Mouse (Mus musculus) intestine, embryonic 15.5 days (tissue): ENCODE results near the gene Map4k2. TPM values are rescaled to one million over a fixed set of nuclear protein-coding genes. Genes with fewer than 3 reads are reported as not detected.
A peak's percentile ranks its signal among the peaks of the same experiment; 100 is the strongest.
"Not testable (repeated sequence)": the region's sequence is repeated elsewhere in the genome, so short reads cannot be mapped to it uniquely, and the experiment has no call there.

ENCODE experiments used
- ATAC-seq: fragments of 200-750 bp; cut with Nextera tagmentation; 2 replicates; pipeline ENCODE4 v1.8.0; 2017; ENCODE audit warnings: moderate TSS enrichment, moderate library complexity
- H3K27ac ChIP-seq: fragments of 300-500 bp; sonication (generic); 2 replicates; pipeline ENCODE4 v1.5.1; 2015; ENCODE audit warnings: mild to moderate bottlenecking, inconsistent platforms
- H3K27me3 ChIP-seq: fragments of 300-500 bp; sonication (generic); replicated peaks from 2 replicates; pipeline ENCODE4 v1.6.1; 2015; ENCODE audit warnings: inconsistent platforms
- H3K36me3 ChIP-seq: fragments of 300-500 bp; sonication (generic); 2 replicates; pipeline ENCODE4 v1.6.1; 2015; ENCODE audit warnings: inconsistent platforms
- H3K4me1 ChIP-seq: fragments of 300-500 bp; sonication (generic); replicated peaks from 2 replicates; pipeline ENCODE4 v1.6.1; 2015; ENCODE audit warnings: inconsistent platforms
- H3K4me2 ChIP-seq: fragments of 300-500 bp; sonication (generic); replicated peaks from 2 replicates; pipeline ENCODE4 v1.6.1; 2015; ENCODE audit warnings: mild to moderate bottlenecking, inconsistent platforms
- H3K4me3 ChIP-seq: fragments of 300-500 bp; sonication (generic); replicated peaks from 2 replicates; pipeline ENCODE4 v1.5.1; 2015; ENCODE audit warnings: inconsistent platforms
- H3K9ac ChIP-seq: fragments of 300-500 bp; sonication (generic); 2 replicates; pipeline ENCODE4 v1.6.1; 2015; ENCODE audit warnings: inconsistent platforms
- H3K9me3 ChIP-seq: fragments of 300-500 bp; sonication (generic); 2 replicates; pipeline ENCODE4 v1.6.1; 2016; ENCODE audit warnings: inconsistent platforms
- WGBS: fragments of 180-500 bp; shearing (Covaris S2); methylation state at CpG from one replicate; pipeline ENCODE4 v1.1.7; 2015; 5-methylcytosine and 5-hydroxymethylcytosine counted together
- polyA plus RNA-seq: library from polyadenylated mRNA; unstranded; fragments of >200 nt; fragmentation: Nextera tagmentation; extraction: Ambion mirVana; gene quantifications from 2 replicates; pipeline ENCODE4 v1.2.1, GENCODE M21; 2015

Gene Map4k2
- polyA plus RNA-seq, 1 experiment from 2014 or later, result 8.8 TPM

DNA sequence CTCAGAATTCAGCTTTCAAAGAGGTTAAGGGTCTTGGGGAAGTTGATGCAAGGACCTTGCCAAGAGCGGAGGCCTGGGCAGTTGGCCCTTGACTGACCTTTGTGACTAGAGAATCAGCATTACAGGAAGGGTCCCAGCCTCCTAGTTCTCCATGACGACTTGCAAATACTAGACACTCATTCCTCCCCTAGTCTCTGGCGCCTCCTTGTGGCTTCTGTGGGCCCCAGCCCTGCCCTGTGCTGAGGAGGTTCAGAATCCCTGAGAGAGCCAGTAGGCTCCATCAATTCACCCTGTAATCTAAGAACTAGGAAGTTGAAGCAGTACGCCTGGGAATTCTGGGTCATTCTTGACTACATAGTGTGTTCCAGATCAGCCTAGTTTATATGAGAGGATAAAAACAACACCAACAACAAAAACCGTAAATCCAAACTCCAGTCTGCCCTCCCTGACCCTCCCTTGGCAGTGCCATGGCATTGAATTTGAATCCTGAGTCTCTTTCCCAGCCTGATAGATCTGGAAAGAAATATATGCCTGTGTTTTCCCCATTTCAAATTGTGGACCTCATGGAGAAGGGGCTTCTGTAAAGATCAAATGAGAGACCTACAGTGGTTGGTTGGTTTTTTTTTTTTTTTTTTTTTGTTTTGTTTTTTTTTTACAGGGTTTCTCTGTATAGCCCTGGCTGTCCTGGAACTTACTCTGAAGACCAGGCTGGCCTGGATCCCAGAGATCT is 36.0 kb upstream of the Map4k2 start:
- no peaks in the 10 kb centered on the region for H3K27me3 ChIP-seq
- 0 out of 2 replicates have a peak overlapping the region, but pooled peaks have one; percentile 22 for H3K27ac ChIP-seq
- 22% methylated on average over 5 of the region's 5 CpGs for WGBS
- ATAC-seq, result peak; percentile 54
- no peaks in the 10 kb centered on the region for H3K9me3 ChIP-seq
- H3K9ac ChIP-seq, result no peak overlapping the region
- peaks cover 11% of the 10 kb centered on the region; the same call in 1 of the 2 replicates for H3K4me1 ChIP-seq
- no peak overlapping the region for H3K4me2 ChIP-seq
- H3K36me3 ChIP-seq, result no peaks in the 10 kb centered on the region
- H3K4me3 ChIP-seq, result no peak overlapping the region

DNA sequence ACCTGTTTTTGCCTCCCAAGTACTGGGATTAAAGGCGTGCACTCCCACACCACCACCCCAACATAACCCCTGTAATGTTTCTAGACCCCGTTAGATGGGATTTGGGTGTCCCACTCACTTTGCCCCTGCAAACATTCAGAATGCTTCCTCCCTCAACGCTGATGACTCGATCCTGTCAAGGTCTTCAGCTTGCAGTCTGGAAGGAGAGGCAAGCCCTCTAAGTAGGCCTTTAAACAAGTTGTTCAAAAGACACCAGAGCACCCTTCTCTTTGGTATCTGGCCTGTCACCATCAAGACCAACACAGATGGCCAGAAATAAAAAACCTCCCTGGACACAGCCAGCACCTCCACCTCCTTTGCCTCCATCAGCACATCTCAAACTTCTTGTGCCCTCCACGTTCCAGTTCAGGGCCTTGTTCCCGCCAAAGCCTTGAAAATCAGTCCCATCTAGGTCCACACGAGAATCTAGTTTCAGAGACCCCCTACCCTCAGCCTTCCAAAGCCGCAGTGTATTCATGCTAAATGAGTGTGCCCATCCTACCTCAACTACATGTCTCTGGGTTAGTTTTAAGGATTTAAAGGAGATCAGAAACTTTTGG is 35.3 kb upstream of the Map4k2 start:
- Histone ChIP-seq H3K4me1 (peaks cover 11% of the 10 kb centered on the region; the same call in 1 of the 2 replicates), H3K27me3 (no peaks in the 10 kb centered on the region), H3K4me2 (peak overlapping the region; percentile 66), H3K9me3 (no peaks in the 10 kb centered on the region), H3K9ac (peak overlapping the region; percentile 70; the same call in 1 of the 2 replicates), H3K27ac (peak overlapping the region; percentile 52; the same call in 1 of the 2 replicates), H3K36me3 (no peaks in the 10 kb centered on the region), H3K4me3 (peak overlapping the region; percentile 70)
- no peak for ATAC-seq
- 57% methylated on average over 8 of the region's 8 CpGs for WGBS

- WGBS, result under 1% methylated on average over 34 of the region's 38 CpGs
- peak within 1 kb of the TSS; percentile 70 for H3K4me3 ChIP-seq
- peak within 1 kb of the TSS; percentile 78 for H3K27ac ChIP-seq
Observed at GRCm38 (mm10) chr19:6306137-6306551, 34.8 kb upstream of the Map4k2 start, which contains the start of gene Cdc42bpg. Cdc42bpg (plus strand) TSS chr19:6306456.

DNA sequence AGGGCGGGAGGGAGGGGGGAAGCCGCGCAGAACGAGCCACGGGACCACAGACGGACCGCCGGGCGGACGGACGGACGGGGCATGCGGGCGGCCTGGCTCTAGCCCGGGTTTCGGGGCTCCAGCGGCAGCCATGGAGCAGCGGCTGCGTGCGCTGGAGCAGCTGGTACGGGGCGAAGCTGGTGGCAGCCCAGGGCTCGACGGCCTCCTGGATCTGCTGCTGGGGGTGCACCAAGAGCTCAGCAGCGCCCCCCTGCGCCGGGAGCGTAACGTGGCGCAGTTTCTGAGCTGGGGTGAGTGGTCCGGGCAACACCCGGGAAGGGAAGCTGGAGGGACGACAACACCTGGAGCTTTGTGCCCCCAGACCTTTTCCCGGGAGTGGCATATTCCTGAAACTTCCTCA is 34.3 kb upstream of the Map4k2 start:
- H3K9me3 ChIP-seq, result no peaks in the 10 kb centered on the region
- peak; percentile 75 for ATAC-seq
- H3K27ac ChIP-seq, result peak overlapping the region; percentile 78
- H3K4me1 ChIP-seq, result peaks cover 11% of the 10 kb centered on the region; the same call in 1 of the 2 replicates
- H3K9ac ChIP-seq, result peak overlapping the region; percentile 70
- WGBS, result under 1% methylated on average over 34 of the region's 34 CpGs
- peaks cover 4% of the 10 kb centered on the region; the same call in 1 of the 2 replicates for H3K36me3 ChIP-seq
- peak overlapping the region; percentile 70 for H3K4me3 ChIP-seq
- H3K27me3 ChIP-seq, result no peaks in the 10 kb centered on the region
- peak overlapping the region; percentile 66 for H3K4me2 ChIP-seq

More at GRCm38 (mm10) chr19:6306137-6306551, 34.8 kb upstream of the Map4k2 start, which contains the start of gene Cdc42bpg:
- Histone ChIP-seq H3K9ac (peak within 1 kb of the TSS; percentile 70), H3K36me3 (peaks cover 1% of the 10 kb centered on the region; the same call in 1 of the 2 replicates), H3K27me3 (no peaks in the 10 kb centered on the region), H3K4me1 (peaks cover 11% of the 10 kb centered on the region; the same call in 1 of the 2 replicates), H3K4me2 (peak within 1 kb of the TSS; percentile 66), H3K9me3 (no peaks in the 10 kb centered on the region)
- peak; percentile 91 for ATAC-seq

- ATAC-seq, result no peak
- peak overlapping the region; percentile 70 for H3K4me3 ChIP-seq
- 63% methylated on average over 9 of the region's 9 CpGs for WGBS
- no peaks in the 10 kb centered on the region for H3K9me3 ChIP-seq
- H3K4me2 ChIP-seq, result peak overlapping the region; percentile 66
- peaks cover 9% of the 10 kb centered on the region; the same call in 1 of the 2 replicates for H3K36me3 ChIP-seq
- H3K9ac ChIP-seq, result 0 out of 2 replicates have a peak overlapping the region, but pooled peaks have one; percentile 70
- H3K4me1 ChIP-seq, result peaks cover 11% of the 10 kb centered on the region; the same call in 1 of the 2 replicates
- no peaks in the 10 kb centered on the region for H3K27me3 ChIP-seq
- peak overlapping the region; percentile 36; the same call in 1 of the 2 replicates for H3K27ac ChIP-seq
Observed at GRCm38 (mm10) chr19:6307733-6308531, 33.0 kb upstream of the Map4k2 start.

GRCm38 (mm10) chr19:6310181-6310580 is 30.8 kb upstream of the Map4k2 start:
- Histone ChIP-seq H3K9ac (no peak overlapping the region), H3K4me3 (no peak overlapping the region), H3K36me3 (peaks cover 24% of the 10 kb centered on the region; the same call in 1 of the 2 replicates), H3K9me3 (no peaks in the 10 kb centered on the region), H3K27ac (no peak overlapping the region), H3K27me3 (no peaks in the 10 kb centered on the region), H3K4me1 (peaks cover 11% of the 10 kb centered on the region; the same call in 1 of the 2 replicates), H3K4me2 (no peak overlapping the region)
- 93% methylated on average over 5 of the region's 5 CpGs for WGBS
- ATAC-seq, result no peak

GRCm38 (mm10) chr19:6311783-6312182 is 29.2 kb upstream of the Map4k2 start:
- not testable (repeated sequence) for H3K9me3 ChIP-seq, H3K9ac ChIP-seq, H3K4me2 ChIP-seq, H3K27me3 ChIP-seq, ATAC-seq, H3K27ac ChIP-seq, H3K4me3 ChIP-seq
- Histone ChIP-seq H3K4me1 (peaks cover 11% of the 10 kb centered on the region; the same call in 1 of the 2 replicates), H3K36me3 (peaks cover 36% of the 10 kb centered on the region)
- WGBS, result 94% methylated on average over 3 of the region's 3 CpGs

GRCm38 (mm10) chr19:6313796-6314195 is 27.1 kb upstream of the Map4k2 start:
- no peak for ATAC-seq
- no peak overlapping the region for H3K4me2 ChIP-seq
- peaks cover 48% of the 10 kb centered on the region for H3K36me3 ChIP-seq
- H3K4me3 ChIP-seq, result no peak overlapping the region
- peaks cover 1% of the 10 kb centered on the region; the same call in 1 of the 2 replicates for H3K4me1 ChIP-seq
- no peak overlapping the region for H3K9ac ChIP-seq
- no peaks in the 10 kb centered on the region for H3K27me3 ChIP-seq
- H3K27ac ChIP-seq, result no peak overlapping the region
- no peaks in the 10 kb centered on the region for H3K9me3 ChIP-seq
- 91% methylated on average over 8 of the region's 8 CpGs for WGBS

- 78% methylated on average over 8 of the region's 8 CpGs for WGBS
- no peak overlapping the region for H3K9ac ChIP-seq
Observed at GRCm38 (mm10) chr19:6314513-6314912, 26.4 kb upstream of the Map4k2 start.

GRCm38 (mm10) chr19:6315573-6315972 is 25.4 kb upstream of the Map4k2 start:
- Histone ChIP-seq H3K4me2 (no peak overlapping the region), H3K9ac (no peak overlapping the region), H3K27ac (no peak overlapping the region), H3K27me3 (no peaks in the 10 kb centered on the region), H3K9me3 (no peaks in the 10 kb centered on the region), H3K4me1 (no peaks in the 10 kb centered on the region), H3K4me3 (no peak overlapping the region), H3K36me3 (peaks cover 51% of the 10 kb centered on the region)
- no peak for ATAC-seq
- 75% methylated on average over 14 of the region's 14 CpGs for WGBS

More at GRCm38 (mm10) chr19:6314513-6314912, 26.4 kb upstream of the Map4k2 start:
- Histone ChIP-seq H3K27ac (no peak overlapping the region), H3K4me1 (no peaks in the 10 kb centered on the region), H3K4me2 (no peak overlapping the region), H3K27me3 (no peaks in the 10 kb centered on the region), H3K9me3 (no peaks in the 10 kb centered on the region), H3K4me3 (no peak overlapping the region), H3K36me3 (peaks cover 48% of the 10 kb centered on the region)
- no peak for ATAC-seq

- WGBS, result 89% methylated on average over 12 of the region's 12 CpGs
- 0 out of 2 replicates have a peak, but pooled peaks cover 3% of the 10 kb centered on the region for H3K4me1 ChIP-seq
- H3K4me3 ChIP-seq, result no peak overlapping the region
- no peaks in the 10 kb centered on the region for H3K9me3 ChIP-seq
- no peak overlapping the region for H3K4me2 ChIP-seq
- H3K27me3 ChIP-seq, result no peaks in the 10 kb centered on the region
- H3K27ac ChIP-seq, result no peak overlapping the region
- H3K9ac ChIP-seq, result no peak overlapping the region
- peaks cover 58% of the 10 kb centered on the region for H3K36me3 ChIP-seq
- ATAC-seq, result no peak
Observed at GRCm38 (mm10) chr19:6318145-6318544, 22.8 kb upstream of the Map4k2 start.
